Mouse (Mus musculus): ENCODE measurements at regions not wholly inside any gene's neighbourhood (a gene's known extent, or its start where the extent isn't known, plus 50 kb on each side); places are given as distances from the start of the nearest gene placed in this dataset.
"Not testable (repeated sequence)": the region's sequence is repeated elsewhere in the genome, so short reads cannot be mapped to it uniquely, and the experiment has no call there.

GRCm38 (mm10) chr8:20262253-20262652 is 100.8 kb downstream of the Gm15319 start:
- not testable (repeated sequence) for TF ChIP-seq CTCF (IDR thresholded peaks at IDR 0.05; ENCODE audit: borderline replicate concordance, insufficient read depth, low read depth, low read length); POLR2A (IDR thresholded peaks at IDR 0.05; ENCODE audit: borderline replicate concordance, insufficient read depth, low read length)
